Mouse (Mus musculus): ENCODE results near the gene Col1a2. TPM values are rescaled to one million over a fixed set of nuclear protein-coding genes. Genes with fewer than 3 reads are reported as not detected.
A peak's percentile ranks its signal among the peaks of the same experiment; 100 is the strongest.

Gene Col1a2
- total RNA-seq (2022) = 10 to 100 TPM; 37.7 to 60.4 (median 58.0) TPM

DNA sequence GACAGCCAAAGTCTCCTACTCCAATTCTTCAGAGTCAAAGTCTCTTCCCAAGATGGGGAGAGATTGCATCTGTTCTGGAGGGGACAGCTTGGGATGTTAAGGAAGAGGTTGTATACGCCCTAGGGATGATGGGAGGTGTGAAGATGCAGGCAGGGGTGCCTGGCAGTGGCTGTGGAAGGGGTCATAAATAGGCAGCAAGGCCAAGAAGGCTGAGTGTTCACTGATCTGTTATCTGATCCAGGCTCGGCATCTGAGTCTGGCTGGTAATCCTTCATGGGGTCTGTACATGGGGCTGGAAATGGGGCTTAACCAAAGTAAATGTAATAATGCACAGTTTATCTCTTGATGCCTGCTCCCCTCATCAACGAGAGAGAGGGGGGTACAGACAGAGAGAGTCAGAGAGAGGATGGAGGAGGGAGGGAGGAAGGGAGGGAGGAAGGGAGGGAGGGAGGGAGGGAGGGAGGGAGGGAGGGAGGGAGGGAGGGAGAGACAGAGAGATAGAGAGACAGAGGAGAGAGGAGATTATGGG is at the start of gene Col1a2:
Col1a2 (plus strand) TSS at position 212 of the 529 bp plus-strand sequence.
- DNase-seq (ENCODE audit: low spot score) = no peak

DNA sequence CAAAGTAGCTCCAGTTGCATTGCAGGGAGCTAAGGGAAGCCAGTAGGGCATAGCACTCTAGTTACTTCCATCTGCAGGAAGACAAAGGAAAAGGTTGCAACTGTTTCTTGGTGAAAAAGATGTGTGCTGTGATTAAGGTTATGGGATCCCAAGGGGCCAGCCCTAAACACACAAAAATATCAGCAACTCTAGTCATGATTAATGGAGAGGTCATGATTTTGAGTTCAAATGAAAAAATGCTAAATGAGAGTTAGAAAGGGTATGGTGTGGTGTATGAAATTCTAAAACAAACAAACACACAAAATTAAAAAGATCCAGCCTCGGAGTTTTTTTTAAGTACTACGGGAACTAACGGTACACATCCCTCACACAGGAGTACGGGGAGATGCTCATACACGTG is 49.1 kb upstream of the Col1a2 start:
- no peak for DNase-seq (ENCODE audit: low spot score)

DNA sequence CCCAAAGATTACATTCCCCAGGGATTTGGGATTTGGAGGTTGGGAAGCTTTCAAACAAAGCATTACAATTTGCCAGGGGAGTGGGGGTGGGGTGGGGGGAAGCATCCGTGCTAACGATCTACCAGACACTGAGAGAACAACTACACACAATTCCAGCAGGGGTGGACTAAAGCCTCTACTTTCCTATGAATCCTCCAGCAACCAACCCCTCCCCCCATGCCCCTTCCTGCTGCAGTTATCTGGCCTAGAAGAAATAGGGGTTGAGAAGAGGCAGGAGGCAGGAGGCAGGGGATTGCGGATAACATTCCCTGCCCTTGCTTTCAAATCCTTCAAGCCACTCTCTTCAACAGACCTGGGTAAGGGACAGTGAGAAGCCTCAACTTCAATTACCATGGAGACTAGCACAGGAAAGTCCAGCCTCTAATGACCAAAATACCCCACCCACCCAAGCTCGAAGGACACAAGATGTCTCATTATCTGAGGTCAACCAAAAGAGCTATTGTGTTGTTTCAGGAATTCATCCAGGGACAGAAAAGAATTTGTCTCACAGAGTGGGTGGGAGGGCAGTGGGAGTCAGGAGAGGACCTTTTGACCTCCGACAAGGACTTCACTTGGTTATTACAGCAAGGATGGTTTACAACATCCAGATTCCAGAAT is 48.5 kb upstream of the Col1a2 start:
- DNase-seq (ENCODE audit: low spot score) = peak; percentile 7

DNA sequence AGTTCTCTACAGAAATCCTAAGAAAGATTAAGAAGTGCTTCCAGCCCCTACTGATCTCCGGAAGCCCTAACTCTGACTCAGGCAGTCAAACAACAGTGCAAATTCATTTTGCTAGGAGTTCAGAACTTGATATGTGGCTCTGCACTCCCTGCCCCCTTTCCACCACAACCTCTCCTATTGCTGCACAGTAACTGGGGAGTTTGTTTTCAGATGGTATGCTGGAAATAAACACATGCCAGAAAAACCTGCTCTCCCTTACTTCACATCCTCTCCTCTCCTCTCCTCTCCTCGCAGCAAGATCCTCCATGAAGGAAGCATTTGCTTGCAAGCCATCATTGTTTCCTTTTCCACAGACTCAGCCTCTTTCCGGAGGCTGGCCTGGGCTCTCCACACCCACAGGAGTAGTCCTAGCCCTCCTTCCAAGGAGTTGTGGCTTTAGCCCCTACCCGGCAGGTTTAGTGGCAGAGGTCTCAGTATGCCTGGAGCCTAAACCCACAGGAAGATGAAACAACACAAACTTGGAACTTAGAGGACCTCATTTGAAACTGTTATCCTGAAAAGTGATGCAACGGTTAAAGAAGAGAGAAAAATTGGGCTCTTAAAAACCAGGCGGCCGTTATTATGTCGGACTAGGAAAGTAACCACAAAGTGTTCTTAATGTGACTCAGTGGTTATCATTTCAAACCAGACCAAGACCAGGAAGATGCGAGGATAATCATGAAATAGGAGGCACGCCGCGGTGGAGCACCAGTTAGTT is 47.7 kb upstream of the Col1a2 start:
- peak; percentile 41 for DNase-seq (ENCODE audit: low spot score)

DNA sequence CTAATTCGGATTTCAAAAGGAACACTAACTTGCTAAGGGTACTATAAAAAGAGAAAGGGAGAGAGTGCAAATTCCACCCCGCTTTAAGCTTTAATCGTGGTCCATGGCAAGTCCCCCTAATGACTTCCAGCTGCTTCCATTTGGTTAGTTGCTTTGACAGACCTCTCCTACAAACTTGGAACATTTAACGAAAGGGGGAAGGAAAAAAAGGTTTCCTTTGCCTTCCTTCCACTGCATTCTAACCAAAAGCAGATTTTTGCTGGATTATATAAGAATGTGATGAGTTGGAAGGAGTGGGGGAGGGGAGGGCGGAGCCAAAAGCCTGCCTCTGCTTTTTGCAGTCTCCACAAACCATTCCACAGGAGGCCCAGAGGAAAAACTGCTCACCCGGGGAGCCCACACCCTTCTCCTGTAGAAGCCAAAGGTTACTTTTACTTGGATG is 47.0 kb upstream of the Col1a2 start:
- peak; percentile 57 for DNase-seq (ENCODE audit: low spot score)

DNA sequence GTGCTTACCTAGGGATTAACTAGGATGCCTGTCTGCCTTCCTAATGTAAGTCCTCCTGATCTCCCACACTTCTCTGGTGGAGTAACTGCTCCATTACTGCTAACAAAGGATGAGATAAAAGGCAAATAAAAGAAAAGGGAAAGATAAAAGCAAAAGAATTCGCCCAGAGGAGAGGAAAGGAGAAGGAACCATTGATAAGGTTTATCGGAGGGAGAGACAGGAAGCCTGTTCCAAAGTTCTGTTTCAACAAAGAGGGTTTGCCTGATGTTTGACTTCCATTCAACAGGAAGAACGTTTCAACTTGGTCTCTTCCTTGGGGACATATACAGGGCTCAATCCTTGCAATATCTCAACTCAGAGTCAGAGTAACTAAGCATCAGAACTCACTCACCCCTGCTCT is 39.3 kb upstream of the Col1a2 start:
- DNase-seq (ENCODE audit: low spot score) = no peak

DNA sequence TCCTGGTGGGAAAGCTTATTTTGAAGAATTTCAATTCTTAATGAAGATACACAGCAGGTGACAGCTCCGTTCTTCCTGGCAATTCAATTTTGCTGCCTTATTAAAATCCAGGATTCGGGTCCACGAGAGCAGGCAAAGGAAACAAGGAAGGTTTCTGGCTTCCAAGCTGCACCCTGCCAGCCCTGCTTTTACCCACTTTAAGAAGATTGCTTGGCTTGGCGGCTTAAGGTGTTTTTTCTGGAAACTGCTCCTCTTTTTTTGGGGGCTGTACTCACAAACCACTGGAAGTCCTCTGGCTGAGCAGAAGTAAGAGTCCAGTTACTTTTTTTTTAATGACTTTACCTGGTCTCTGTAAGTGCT is 21.1 kb upstream of the Col1a2 start:
- DNase-seq (ENCODE audit: low spot score) = no peak

DNA sequence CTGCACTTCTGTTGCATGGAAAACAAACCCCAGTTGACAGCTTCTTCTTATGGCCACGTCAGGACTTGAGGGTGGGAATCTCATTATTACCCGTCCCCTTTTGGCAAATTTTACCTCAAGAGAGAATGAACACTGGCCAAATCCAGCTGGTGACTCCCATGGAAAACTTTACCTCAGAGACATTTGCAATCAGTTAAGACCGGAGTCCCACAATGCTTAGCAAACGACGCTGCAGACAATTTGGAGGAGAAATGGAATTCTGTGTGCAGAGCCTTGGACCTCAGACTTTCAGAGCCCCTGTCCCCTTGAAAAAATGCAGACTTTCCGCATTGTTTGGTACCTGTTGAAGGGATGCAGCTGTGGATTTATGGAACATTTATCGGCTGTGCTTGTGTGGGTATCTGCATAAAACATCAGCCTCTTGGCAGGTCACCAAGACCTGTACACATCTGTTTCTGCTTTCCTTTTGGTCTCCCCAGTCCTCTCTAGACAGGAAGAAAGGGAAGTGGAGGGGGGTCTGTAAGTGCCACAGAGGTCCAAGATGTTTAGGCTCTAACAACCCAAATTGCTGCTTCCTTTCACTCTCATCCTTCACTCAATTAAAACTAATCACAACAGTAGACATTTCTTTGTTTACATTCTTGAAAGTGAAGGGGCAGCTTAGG is 20.5 kb upstream of the Col1a2 start:
- no peak for DNase-seq (ENCODE audit: low spot score)

DNA sequence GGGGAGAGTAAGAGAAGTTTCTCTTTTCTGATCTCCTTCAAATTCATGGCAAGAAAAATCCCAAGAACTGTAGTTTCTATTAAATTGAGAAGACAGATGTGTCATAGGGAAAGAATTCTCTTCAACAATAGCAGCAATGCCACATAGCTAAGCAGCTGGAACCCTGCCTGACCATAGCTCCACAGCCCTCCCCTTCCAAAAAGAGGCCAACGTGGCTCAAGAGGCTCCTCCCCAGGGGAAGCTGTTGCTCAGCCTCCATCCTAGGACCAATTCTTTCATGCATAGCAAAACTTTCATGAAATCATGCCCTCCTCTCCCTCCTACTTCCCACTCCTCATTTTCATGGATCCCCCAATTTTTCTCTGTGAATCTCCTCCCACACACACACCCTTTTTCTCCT is 16.3 kb upstream of the Col1a2 start:
- peak; percentile 75 for DNase-seq (ENCODE audit: low spot score)

DNA sequence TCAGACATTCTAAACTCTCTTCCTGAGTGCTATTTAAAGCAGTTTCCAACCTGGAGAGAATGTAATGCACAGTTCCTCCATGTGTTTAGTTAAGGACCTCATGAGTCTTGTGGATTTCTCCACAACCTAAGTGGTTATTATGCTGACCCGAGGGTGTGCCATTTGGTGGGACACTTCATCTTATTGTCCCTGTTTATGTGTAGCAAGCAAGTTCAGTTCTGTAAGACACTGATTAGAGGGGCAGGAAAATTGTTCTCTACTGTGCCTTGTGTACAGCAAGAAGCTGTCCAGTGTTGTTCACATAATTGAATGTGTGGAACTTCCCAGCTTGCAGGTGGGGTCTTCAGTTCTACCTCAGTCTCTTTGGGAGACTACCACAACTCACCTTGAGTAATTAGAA is 15.6 kb upstream of the Col1a2 start:
- no peak for DNase-seq (ENCODE audit: low spot score)

DNA sequence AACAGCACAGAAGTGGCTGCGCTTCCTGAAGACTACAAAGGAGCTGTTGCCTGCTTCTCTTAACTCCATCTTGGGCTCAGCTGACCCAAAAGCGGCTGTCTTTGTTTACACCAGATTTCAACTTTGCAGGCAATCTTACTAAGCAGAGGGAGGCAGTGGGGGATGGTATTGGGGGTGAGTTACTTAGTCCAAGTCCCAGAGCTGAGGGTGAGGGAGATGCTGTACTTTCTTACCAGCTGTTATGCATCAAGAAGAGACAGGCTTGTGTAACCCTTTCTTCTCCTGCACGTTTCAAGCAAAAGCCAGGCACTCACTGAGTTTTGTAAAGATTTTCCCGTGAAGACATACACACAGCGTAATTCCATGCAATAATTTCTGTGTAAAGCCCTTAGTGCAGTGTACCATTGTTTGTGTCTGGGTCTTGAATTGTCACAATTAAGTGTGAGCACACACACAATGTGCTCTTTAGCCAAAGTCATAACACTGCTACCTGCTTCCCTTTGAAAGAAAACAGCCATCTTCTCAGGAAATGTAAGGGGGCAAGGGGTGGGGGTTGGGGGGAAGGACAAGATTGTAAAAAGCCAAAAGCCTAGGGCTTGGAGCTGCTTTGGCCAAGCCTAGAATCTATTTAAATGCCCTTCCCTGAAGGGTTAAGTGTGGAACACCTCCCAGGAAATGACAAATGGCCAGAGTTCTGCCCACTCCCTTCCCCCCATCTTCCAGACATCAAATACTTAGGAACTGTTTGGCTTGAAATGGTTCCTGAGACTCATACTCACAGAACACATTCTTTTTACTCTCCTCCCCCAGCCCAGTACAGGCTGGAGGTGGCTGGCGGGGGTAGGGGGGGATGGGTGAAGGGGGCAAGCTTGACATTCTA is 15.0 kb upstream of the Col1a2 start:
- peak; percentile 75 for DNase-seq (ENCODE audit: low spot score)

DNA sequence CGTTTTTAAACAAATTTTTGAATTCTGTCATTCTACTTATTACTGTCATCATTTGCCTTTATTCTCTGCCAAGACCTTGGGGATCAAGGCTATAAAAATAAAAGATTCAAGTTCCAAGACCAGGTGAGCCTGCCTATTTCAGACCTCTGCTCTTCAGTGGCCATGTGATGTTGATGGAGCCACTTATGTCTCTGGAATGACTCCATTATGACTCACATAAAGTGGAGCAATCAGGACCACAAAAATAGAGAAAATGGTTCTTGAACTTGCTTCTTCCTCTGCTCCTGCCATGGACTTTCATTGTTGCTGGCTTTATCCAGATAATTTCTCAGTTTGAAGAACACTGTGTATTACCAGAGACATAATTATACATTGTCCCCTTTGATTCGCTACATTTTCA is 10.9 kb upstream of the Col1a2 start:
- DNase-seq (ENCODE audit: low spot score) = no peak

DNA sequence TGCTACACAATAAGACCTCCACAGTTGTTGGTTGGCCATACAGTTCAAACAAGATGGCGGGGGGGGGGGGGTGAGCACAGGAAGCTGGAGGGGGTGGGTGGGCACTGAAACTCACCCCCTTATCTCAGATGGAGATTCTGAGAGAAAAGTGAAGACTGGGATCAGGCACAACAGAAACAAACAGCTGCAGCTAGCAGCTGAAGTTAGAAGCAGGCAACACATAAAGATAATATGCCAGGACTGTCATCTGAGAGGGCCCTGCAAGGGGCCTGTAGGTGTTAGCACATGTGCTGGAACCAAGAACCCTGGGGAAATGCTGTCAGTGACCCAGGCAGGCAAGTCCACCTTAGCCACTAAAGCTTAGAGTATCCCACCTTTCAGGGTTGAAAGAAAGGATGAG is 8.2 kb upstream of the Col1a2 start:
- DNase-seq (ENCODE audit: low spot score) = no peak

DNA sequence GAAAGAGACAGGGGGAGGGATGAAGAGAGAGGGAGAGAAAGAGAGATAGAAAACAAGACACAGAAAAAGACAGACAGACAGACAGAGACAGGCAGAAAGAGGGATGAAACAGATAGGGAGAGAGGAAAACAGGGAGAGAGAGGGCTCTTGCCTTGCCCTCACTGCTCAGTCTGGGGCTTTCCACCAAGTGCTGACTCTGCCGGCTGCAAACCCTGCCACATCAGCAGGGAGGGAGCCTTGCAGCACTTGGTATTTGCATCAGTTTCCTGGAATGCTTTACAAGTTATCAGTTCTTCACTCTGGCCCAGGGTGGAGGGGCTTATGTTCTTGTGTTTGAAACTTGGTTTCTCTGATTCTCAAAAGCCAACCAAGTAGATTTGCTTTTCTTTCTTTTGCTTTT is 1.5 kb upstream of the Col1a2 start:
- DNase-seq (ENCODE audit: low spot score) = no peak

DNA sequence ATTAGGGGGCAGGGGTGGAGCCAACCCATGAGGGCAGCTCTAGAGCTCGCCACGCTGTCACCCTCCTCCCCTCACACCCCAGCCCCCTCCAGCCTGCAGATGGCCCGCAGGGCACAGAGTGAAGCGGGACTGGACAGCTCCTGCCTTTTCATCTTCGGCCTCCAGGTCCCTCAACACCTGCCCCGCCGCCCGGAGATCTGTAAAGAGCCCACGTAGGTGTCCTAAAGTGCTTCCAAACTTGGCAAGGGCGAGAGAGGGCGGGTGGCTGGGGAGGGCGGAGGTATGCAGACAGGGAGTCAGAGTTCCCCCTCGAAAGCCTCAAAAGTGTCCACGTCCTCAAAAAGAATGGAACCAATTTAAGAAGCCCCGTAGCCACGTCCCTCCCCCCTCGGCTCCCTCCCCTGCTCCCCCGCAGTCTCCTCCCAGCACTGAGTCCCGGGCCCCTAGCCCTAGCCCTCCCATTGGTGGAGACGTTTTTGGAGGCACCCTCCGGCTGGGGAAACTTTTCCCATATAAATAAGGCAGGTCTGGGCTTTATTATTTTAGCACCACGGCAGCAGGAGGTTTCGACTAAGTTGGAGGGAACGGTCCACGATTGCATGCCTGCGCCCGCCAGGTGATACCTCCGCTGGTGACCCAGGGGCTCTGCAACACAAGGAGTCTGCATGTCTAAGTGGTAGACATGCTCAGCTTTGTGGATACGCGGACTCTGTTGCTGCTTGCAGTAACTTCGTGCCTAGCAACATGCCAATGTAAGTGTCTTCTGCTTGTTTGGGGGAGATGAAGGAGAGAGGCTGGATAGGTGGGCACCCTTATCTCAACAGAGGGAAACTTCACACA is 764 bp downstream of the Col1a2 start:
- DNase-seq (ENCODE audit: low spot score) = peak; percentile 51

DNA sequence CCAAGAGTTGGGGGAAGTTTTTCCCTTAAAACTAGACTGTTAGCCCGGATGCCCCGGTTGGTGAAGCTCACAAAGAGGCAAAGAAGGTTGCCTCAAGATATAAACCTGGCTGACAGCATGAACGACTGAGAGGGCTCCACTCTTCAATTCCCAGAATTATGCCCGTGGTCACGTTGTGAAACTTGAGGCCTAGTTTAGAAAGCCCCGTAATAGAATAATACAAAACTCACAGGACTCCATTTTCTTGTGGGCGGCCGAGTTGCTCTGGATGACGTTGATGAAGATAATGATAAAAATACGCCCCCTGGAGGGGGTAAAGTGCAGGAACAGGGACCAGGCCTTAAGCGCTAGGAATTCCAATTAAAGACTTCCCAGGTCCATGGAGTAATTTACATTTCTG is 1.5 kb downstream of the Col1a2 start:
- no peak for DNase-seq (ENCODE audit: low spot score)

DNA sequence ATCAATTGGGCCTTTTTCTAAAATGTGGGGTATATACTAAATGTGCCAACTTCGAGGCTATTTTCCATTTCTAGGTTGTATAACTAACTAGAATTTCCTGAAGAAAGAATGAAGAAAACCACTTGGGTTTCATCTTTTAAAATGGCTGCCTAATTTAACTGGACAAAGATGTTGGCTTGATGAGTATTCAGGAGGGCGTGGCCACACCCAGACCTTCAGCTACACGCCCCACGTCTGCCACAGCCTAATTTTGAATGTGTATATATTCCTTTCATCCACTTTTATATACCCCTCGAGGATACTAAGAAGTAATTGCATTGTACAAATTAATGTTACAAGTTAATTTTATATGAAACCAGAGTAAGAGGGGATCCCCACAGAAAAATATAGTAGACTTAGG is 2.2 kb downstream of the Col1a2 start:
- no peak for DNase-seq (ENCODE audit: low spot score)

DNA sequence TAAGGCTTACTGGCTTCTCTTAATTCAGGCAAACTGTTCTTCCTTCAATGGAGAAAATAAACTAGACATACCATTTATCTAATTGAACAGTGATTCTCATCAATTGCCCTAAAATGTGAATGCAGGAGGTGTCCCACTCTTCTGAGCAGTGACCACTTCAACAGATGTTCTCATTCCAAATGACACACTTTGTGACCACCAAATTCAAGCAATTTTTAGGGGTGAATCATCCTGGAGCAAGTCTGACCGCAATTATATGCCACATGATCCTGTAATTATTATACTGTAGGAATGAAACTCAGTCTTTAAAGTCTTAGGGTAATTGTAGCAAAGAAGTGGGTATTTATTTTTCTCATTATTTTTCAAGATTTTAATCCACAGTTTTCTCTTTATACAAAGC is 2.7 kb downstream of the Col1a2 start:
- no peak for DNase-seq (ENCODE audit: low spot score)

DNA sequence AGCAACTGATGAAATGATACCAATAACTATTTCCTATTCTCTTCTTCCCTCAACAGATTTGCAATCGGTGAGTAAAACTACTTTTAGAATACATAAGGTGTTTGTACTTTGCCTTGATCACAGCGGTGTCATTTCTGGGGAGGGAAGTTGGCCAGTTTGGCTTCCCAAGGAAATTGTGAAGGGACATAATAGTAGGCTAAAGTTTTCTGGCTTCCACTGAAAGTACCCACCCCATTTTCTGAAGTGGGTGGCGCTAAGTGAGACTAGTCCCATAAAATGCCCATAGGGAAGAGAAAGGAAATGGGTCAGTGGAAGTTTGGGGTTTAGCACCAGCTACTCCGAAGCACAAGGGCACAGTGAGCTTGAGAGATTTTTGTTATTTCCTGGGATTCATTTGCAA is 3.7 kb downstream of the Col1a2 start:
- no peak for DNase-seq (ENCODE audit: low spot score)

DNA sequence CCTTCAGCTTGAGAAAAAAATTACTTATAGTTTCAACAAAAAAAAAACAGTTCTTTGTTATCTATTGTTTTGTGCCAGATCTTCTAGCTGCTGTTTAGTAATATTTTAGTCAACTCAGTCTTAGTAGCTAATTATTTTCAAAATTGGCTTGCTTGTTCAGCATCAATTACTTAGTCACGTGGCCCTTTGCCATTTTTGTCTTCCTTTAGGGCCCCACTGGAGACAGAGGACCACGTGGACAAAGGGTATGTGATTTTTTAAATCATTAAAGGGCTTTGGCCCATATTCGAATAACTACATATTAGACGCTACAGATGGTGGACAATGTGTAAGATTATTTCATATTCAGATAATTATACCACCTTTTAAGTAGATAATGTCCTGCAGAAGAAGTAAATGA is 4.8 kb downstream of the Col1a2 start:
- no peak for DNase-seq (ENCODE audit: low spot score)

DNA sequence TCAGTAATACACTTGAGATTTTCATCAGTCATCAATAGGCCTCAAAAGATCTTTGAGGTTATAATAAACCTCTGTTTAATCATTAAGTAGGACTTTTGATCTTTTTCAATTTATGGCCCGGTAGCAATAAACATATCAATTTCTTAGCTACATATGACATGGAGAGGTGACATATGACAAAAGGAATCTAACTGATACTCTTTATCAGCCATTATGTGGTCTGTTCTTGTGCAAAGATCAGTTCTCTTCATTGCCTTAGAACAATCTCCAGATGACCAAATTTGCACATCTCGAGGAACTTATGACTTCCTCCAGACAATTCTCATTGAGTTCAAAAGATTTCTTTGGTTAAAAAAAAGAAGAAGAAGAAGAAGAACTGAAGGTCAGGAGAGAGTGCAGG is 10.1 kb downstream of the Col1a2 start:
- DNase-seq (ENCODE audit: low spot score) = no peak
